Mouse (Mus musculus) liver, embryonic 14.5 days (tissue): ENCODE data around the gene Fndc11. TPM values are rescaled to one million over a fixed set of nuclear protein-coding genes. Genes with fewer than 3 reads are reported as not detected.

Experiments used
- ATAC-seq: fragments of 200-750 bp; cut with Nextera tagmentation; 2 replicates; pipeline ENCODE4 v1.8.0; 2017; ENCODE audit warnings: moderate number of reproducible peaks, mild to moderate bottlenecking, moderate library complexity; ENCODE audit not compliant: insufficient read depth
- DNase-seq, 3 experiments: peaks; one replicate each; pipeline ENCODE4 v3.0.0-alpha.2; 2012 to 2013; ENCODE audit warnings: low read depth in 3 of 3, low spot score in 3 of 3
- H3K27ac ChIP-seq: fragments of 300-500 bp; sonication (generic); 2 replicates; pipeline ENCODE4 v1.5.1; 2014; ENCODE audit warnings: moderate library complexity, mild to moderate bottlenecking, control low read depth, inconsistent platforms
- H3K27me3 ChIP-seq: fragments of 300-500 bp; sonication (generic); 2 replicates; pipeline ENCODE4 v1.6.1; 2014; ENCODE audit warnings: mild to moderate bottlenecking, low read length, moderate library complexity; ENCODE audit not compliant: control insufficient read depth, insufficient read depth
- H3K36me3 ChIP-seq: fragments of 300-500 bp; sonication (generic); replicated peaks from 2 replicates; pipeline ENCODE4 v1.6.1; 2014; ENCODE audit warnings: low read depth; ENCODE audit not compliant: control insufficient read depth, insufficient read depth
- H3K4me1 ChIP-seq, 2 experiments: fragments of 200-500 bp in 1 of 2; fragments of 300-500 bp in 1 of 2; sonication (generic) in 1 of 2; replicated peaks; 2 replicates each; pipeline ENCODE4 v1.6.1; 2012 to 2014; ENCODE audit warnings: antibody characterized with exemption in 1 of 2, inconsistent platforms in 1 of 2, low read length in 1 of 2; ENCODE audit not compliant: control insufficient read depth in 2 of 2, insufficient read depth in 2 of 2
- H3K4me2 ChIP-seq: fragments of 300-500 bp; sonication (generic); 2 replicates; pipeline ENCODE4 v1.6.1; 2014; ENCODE audit warnings: low read depth, mild to moderate bottlenecking, control low read depth, moderate library complexity
- H3K4me3 ChIP-seq, 2 experiments: fragments of 200-500 bp in 1 of 2; fragments of 300-500 bp in 1 of 2; sonication (generic) in 1 of 2; 2 replicates each; pipeline ENCODE4 v1.5.1; 2012 to 2014; ENCODE audit warnings: low read depth in 2 of 2, low read length in 2 of 2, mild to moderate bottlenecking in 2 of 2, control low read depth in 1 of 2, inconsistent platforms in 1 of 2, moderate library complexity in 1 of 2; ENCODE audit not compliant: insufficient read depth in 1 of 2
- H3K9ac ChIP-seq: fragments of 300-500 bp; sonication (generic); replicated peaks from 2 replicates; pipeline ENCODE4 v1.6.1; 2014; ENCODE audit warnings: mild to moderate bottlenecking, control low read depth, moderate library complexity
- H3K9me3 ChIP-seq: fragments of 300-500 bp; sonication (generic); 2 replicates; pipeline ENCODE4 v1.6.1; 2016; ENCODE audit warnings: low read length, mixed read lengths; ENCODE audit not compliant: control insufficient read depth
- CTCF ChIP-seq: IDR thresholded peaks from 2 replicates; pipeline ENCODE4 v1.5.1; 2016; ENCODE audit warnings: antibody characterized with exemption, low read depth, control low read depth
- EP300 ChIP-seq: IDR thresholded peaks from 2 replicates; pipeline ENCODE4 v1.6.1; 2016; ENCODE audit warnings: antibody characterized with exemption, low read depth
- WGBS: fragments of 180-500 bp; shearing (Covaris S2); extraction: QIAGEN DNeasy Blood & Tissue Kit; methylation state at CpG from one replicate; pipeline ENCODE4 v1.1.7; 2014; ENCODE audit not compliant: insufficient replicate concordance; 5-methylcytosine and 5-hydroxymethylcytosine counted together
- polyA plus RNA-seq, 2 experiments: library from polyadenylated mRNA; depleted of rRNA in 1 of 2; stranded (reverse) in 1 of 2; unstranded in 1 of 2; fragments of >200 nt; fragmentation: Nextera tagmentation in 1 of 2; extraction: Ambion mirVana in 1 of 2; gene quantifications; 2 replicates each; pipeline versions ENCODE4 v1.2.1 to v1.2.3; 2012 to 2014

The Fndc11 gene
- polyA plus RNA-seq (2012; rRNA removed) (0.22 and 0.25 TPM in 2 replicates), polyA plus RNA-seq (2014; fragmentation: Nextera tagmentation; extraction: Ambion mirVana) (0.14 and 0.24 TPM in 2 replicates)

DNA sequence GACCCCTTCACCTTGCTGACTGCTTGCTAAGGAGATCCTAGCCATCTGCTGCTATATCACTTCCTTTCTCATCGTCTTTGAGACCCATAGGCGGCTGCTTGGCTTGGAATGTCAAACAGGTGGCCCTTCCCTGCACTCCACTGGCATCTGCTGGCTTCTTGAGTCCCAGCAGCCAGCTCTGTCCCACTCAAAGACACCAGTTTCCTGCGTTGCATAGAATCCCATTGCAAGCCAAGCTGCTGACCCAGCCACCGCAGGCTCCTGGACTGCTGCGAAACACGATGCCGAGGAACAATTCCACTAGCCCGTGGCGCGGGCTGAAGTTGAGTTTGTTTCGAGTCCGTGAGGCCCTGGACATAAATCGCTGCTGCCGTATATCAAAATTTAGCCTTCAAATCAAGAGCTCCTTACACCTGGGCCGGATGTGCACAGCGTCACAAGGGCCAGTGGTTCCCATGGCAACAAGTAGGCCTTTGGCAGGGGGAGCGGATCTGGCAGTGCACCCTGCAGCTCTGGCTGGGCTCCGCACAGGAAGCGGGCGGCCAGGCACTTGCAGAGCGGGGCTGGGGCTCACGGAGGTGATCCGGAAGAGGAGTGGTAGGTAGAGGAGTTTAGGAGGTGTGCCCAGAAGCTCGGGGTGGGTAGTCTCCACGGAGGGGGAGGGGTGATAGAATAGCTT, at the start of gene Fndc11:
Fndc11 (plus strand) TSS at position 476 of the 679 bp plus-strand sequence.
- H3K27me3 ChIP-seq, result peaks cover 6% of the 10 kb centered on the region
- no peak for DNase-seq
- H3K4me1 ChIP-seq, result peaks cover 6 to 16% of the 10 kb centered on the region in 2 experiments
- peak; percentile 20; the same call in 1 of the 2 replicates for TF ChIP-seq CTCF
- no peak for TF ChIP-seq EP300
- H3K9ac ChIP-seq, result no peak within 1 kb of the TSS; the same call in 1 of the 2 replicates
- no peaks in the 10 kb centered on the region for H3K9me3 ChIP-seq
- no peaks in the 10 kb centered on the region for H3K36me3 ChIP-seq
- ATAC-seq, result peak; percentile 55
- 5% methylated on average over 25 of the region's 25 CpGs for WGBS
- peak within 1 kb of the TSS; percentile 13 to 16; a peak in 2 of 4 replicates for H3K4me3 ChIP-seq
- no peak within 1 kb of the TSS for H3K27ac ChIP-seq
- peak within 1 kb of the TSS; percentile 49 for H3K4me2 ChIP-seq

- ATAC-seq, result no peak
- 61% methylated on average over 3 of the region's 3 CpGs for WGBS
These were observed 45.2 kb upstream of the Fndc11 start for GRCm38 (mm10) chr2:181174646-181175045.

DNA sequence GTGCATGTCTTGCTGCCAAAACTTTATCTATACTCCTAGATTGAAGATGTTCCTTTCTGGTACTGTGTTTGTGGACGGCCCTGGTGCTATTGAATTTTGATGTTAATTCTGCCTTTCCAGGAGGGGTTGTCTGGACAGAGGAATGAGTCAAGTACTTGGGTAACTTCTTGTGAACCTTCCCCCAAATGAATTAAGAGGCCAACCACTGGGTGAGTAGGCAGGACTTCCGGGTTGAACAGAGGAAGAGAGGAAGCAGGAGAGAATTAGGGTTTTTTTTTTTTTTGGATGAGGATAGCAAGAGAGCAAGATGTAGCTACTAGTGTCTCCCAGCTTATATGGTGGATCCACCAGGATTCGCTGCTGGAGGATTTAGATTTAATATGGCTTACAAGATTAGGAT, 41.8 kb upstream of the Fndc11 start:
- Histone ChIP-seq H3K4me3 (no peak overlapping the region), H3K4me1 (no peaks in the 10 kb centered on the region), H3K9ac (no peak overlapping the region), H3K9me3 (no peaks in the 10 kb centered on the region), H3K27me3 (no peaks in the 10 kb centered on the region), H3K27ac (no peak overlapping the region), H3K4me2 (no peak overlapping the region), H3K36me3 (no peaks in the 10 kb centered on the region)
- DNase-seq, result no peak
- TF ChIP-seq CTCF (no peak), EP300 (no peak)
- 46% methylated on average over 3 of the region's 3 CpGs for WGBS
- no peak for ATAC-seq

More at GRCm38 (mm10) chr2:181174646-181175045, 45.2 kb upstream of the Fndc11 start:
- H3K4me2 ChIP-seq, result no peak overlapping the region
- H3K36me3 ChIP-seq, result no peaks in the 10 kb centered on the region
- TF ChIP-seq CTCF, result no peak
- TF ChIP-seq EP300, result no peak
- H3K4me1 ChIP-seq, result no peaks in the 10 kb centered on the region
- H3K4me3 ChIP-seq, result no peak overlapping the region
- no peak overlapping the region for H3K27ac ChIP-seq
- H3K27me3 ChIP-seq, result no peaks in the 10 kb centered on the region
- H3K9me3 ChIP-seq, result no peaks in the 10 kb centered on the region
- no peak for DNase-seq
- no peak overlapping the region for H3K9ac ChIP-seq

DNA sequence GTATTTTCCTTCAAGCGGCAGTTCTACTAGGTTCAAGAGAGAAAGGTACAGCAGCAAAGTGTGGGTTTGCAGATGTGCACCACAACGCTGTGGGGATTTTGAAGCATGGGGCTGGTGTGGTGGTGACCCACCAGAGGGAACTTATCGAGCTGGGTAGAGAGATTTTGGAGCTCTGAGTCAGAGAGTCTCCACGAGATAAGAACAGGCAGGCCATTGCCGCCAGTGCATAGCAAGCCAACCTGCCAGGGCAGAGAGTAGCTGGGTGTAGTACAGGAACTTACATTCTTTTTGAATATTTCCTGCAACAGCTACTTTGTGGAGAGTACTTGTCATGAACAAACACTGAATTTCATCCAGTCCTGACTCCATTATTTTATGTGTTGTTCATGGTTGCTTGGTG, 41.3 kb upstream of the Fndc11 start:
- no peaks in the 10 kb centered on the region for H3K9me3 ChIP-seq
- H3K9ac ChIP-seq, result no peak overlapping the region
- H3K4me3 ChIP-seq, result no peak overlapping the region
- DNase-seq, result no peak
- TF ChIP-seq CTCF (no peak), EP300 (no peak)
- H3K27me3 ChIP-seq, result no peaks in the 10 kb centered on the region
- H3K4me1 ChIP-seq, result no peaks in the 10 kb centered on the region
- H3K27ac ChIP-seq, result no peak overlapping the region
- H3K4me2 ChIP-seq, result no peak overlapping the region
- no peak for ATAC-seq
- H3K36me3 ChIP-seq, result no peaks in the 10 kb centered on the region
- WGBS, result 42% methylated on average over 5 of the region's 5 CpGs

DNA sequence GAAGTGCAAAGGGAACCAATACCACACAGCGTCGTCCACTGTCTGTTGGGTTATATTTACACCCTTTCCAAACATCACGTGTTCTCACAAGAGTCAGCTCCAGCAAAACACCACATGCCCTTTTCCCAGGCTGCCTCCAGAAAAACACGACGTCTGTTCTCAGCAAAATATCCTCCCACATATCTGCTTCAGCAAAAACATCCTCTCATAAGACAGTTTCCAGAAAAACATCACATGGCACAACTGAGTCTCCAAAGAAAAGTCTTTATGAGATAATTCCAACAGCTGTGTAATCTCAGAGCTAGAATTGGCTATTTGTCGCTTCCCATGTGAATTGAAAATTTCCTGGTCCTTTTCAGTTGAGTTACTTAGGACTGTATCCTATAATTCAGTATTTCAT, 38.9 kb upstream of the Fndc11 start:
- no peak for DNase-seq
- WGBS, result 52% methylated on average over 6 of the region's 6 CpGs

More for the DNA sequence above, 38.9 kb upstream of the Fndc11 start:
- Histone ChIP-seq H3K9me3 (no peaks in the 10 kb centered on the region), H3K27me3 (no peaks in the 10 kb centered on the region), H3K27ac (no peak overlapping the region), H3K4me2 (no peak overlapping the region), H3K4me1 (no peaks in the 10 kb centered on the region), H3K4me3 (no peak overlapping the region), H3K36me3 (no peaks in the 10 kb centered on the region), H3K9ac (no peak overlapping the region)
- TF ChIP-seq EP300 (no peak), CTCF (no peak)
- no peak for ATAC-seq
